Mouse (Mus musculus) ES-Bruce4 (cell line): ENCODE results near the gene Acer3. TPM values are rescaled to one million over a fixed set of nuclear protein-coding genes. Genes with fewer than 3 reads are reported as not detected.
"Not testable (repeated sequence)": the region's sequence is repeated elsewhere in the genome, so short reads cannot be mapped to it uniquely, and the experiment has no call there.

ENCODE experiments used
- H3K27ac ChIP-seq: 2 replicates; pipeline ENCODE4 v1.5.1; 2012; ENCODE audit warnings: low read length, inconsistent platforms; ENCODE audit not compliant: insufficient read depth
- H3K27me3 ChIP-seq: 2 replicates; pipeline ENCODE4 v1.6.1; 2012; ENCODE audit warnings: mild to moderate bottlenecking, low read length, inconsistent platforms; ENCODE audit not compliant: control insufficient read depth, poor library complexity, insufficient read depth, severe bottlenecking
- H3K36me3 ChIP-seq: 2 replicates; pipeline ENCODE4 v1.6.1; 2012; ENCODE audit warnings: inconsistent platforms, mild to moderate bottlenecking, low read length, moderate library complexity; ENCODE audit not compliant: control insufficient read depth, poor library complexity, insufficient read depth, severe bottlenecking
- H3K4me1 ChIP-seq: one replicate; pipeline ENCODE4 v1.8.1; 2011; ENCODE audit warnings: low read length; ENCODE audit not compliant: control insufficient read depth, insufficient read depth
- H3K4me3 ChIP-seq: 2 replicates; pipeline ENCODE4 v1.5.1; 2011; ENCODE audit warnings: low read depth, mild to moderate bottlenecking, low read length
- H3K9ac ChIP-seq: 2 replicates; pipeline ENCODE4 v1.6.1; 2012; ENCODE audit warnings: low read depth, mild to moderate bottlenecking, inconsistent platforms; ENCODE audit not compliant: poor library complexity, severe bottlenecking
- H3K9me3 ChIP-seq: replicated peaks from 2 replicates; pipeline ENCODE4 v1.6.1; 2012; ENCODE audit warnings: mild to moderate bottlenecking, low read length, inconsistent platforms; ENCODE audit not compliant: control insufficient read depth, poor library complexity, insufficient read depth, severe bottlenecking
- CTCF ChIP-seq: IDR thresholded peaks from one replicate; pipeline ENCODE4 v1.8.1; 2011; ENCODE audit warnings: low read depth, low read length
- EP300 ChIP-seq: IDR thresholded peaks from 2 replicates; pipeline ENCODE4 v1.6.1; 2011; ENCODE audit warnings: low read depth, low read length; ENCODE audit not compliant: insufficient read depth
- POLR2A ChIP-seq: IDR thresholded peaks from one replicate; pipeline ENCODE4 v1.8.1; 2011; ENCODE audit warnings: low read length; ENCODE audit not compliant: insufficient read depth
- polyA plus RNA-seq: library from polyadenylated mRNA; stranded (reverse); fragments of >200 nt; gene quantifications from 2 replicates; pipeline ENCODE4 v1.2.4, GENCODE M21; 2011; ENCODE audit warnings: low read depth; ENCODE audit not compliant: missing spikeins, insufficient read depth, insufficient read length

Acer3 gene
- polyA plus RNA-seq, 1 experiment, result 18.4 TPM

GRCm38 (mm10) chr7:98190578-98190977, 130.4 kb downstream of the Acer3 start:
- no peak overlapping the region for H3K4me3 ChIP-seq
- peaks cover 8% of the 10 kb centered on the region; the same call in 1 of the 2 replicates for H3K27me3 ChIP-seq

GRCm38 (mm10) chr7:98189745-98190144, 131.3 kb downstream of the Acer3 start:
- peak overlapping the region; percentile 67 for H3K27ac ChIP-seq
- H3K36me3 ChIP-seq, result no peaks in the 10 kb centered on the region
- no peaks in the 10 kb centered on the region for H3K9me3 ChIP-seq
- H3K4me3 ChIP-seq, result no peak overlapping the region
- peaks cover 7% of the 10 kb centered on the region; the same call in 1 of the 2 replicates for H3K27me3 ChIP-seq
- TF ChIP-seq EP300 (peak; percentile 89), CTCF (no peak), POLR2A (no peak)
- no peak overlapping the region for H3K9ac ChIP-seq
- peaks cover 11% of the 10 kb centered on the region for H3K4me1 ChIP-seq

More at GRCm38 (mm10) chr7:98190578-98190977, 130.4 kb downstream of the Acer3 start:
- Histone ChIP-seq H3K4me1 (peaks cover 11% of the 10 kb centered on the region), H3K9me3 (no peaks in the 10 kb centered on the region), H3K27ac (no peak overlapping the region), H3K36me3 (no peaks in the 10 kb centered on the region), H3K9ac (no peak overlapping the region)
- TF ChIP-seq POLR2A (no peak), EP300 (no peak), CTCF (no peak)

- H3K27me3 ChIP-seq, result no peaks in the 10 kb centered on the region
- TF ChIP-seq POLR2A (no peak), EP300 (peak; percentile 72)
Observed at GRCm38 (mm10) chr7:98188680-98189079, 132.3 kb downstream of the Acer3 start.

GRCm38 (mm10) chr7:98188238-98188637, 132.8 kb downstream of the Acer3 start:
- Histone ChIP-seq H3K27me3 (no peaks in the 10 kb centered on the region), H3K9me3 (no peaks in the 10 kb centered on the region), H3K4me1 (peaks cover 11% of the 10 kb centered on the region), H3K27ac (no peak overlapping the region), H3K4me3 (no peak overlapping the region), H3K36me3 (no peaks in the 10 kb centered on the region), H3K9ac (no peak overlapping the region)
- TF ChIP-seq EP300, result no peak

More at GRCm38 (mm10) chr7:98188680-98189079, 132.3 kb downstream of the Acer3 start:
- Histone ChIP-seq H3K27ac (peak overlapping the region; percentile 51), H3K4me1 (peaks cover 11% of the 10 kb centered on the region), H3K36me3 (no peaks in the 10 kb centered on the region), H3K4me3 (no peak overlapping the region), H3K9ac (no peak overlapping the region), H3K9me3 (no peaks in the 10 kb centered on the region)

GRCm38 (mm10) chr7:98187332-98187731, 133.7 kb downstream of the Acer3 start:
- H3K9me3 ChIP-seq, H3K9ac ChIP-seq, H3K27ac ChIP-seq, H3K4me3 ChIP-seq, H3K27me3 ChIP-seq, H3K36me3 ChIP-seq: not testable (repeated sequence)
- peaks cover 11% of the 10 kb centered on the region for H3K4me1 ChIP-seq

- no peak overlapping the region for H3K4me3 ChIP-seq
- H3K27ac ChIP-seq, result no peak overlapping the region
- TF ChIP-seq CTCF (no peak), EP300 (no peak), POLR2A (no peak)
- H3K9ac ChIP-seq, result no peak overlapping the region
- H3K9me3 ChIP-seq, result no peaks in the 10 kb centered on the region
- H3K36me3 ChIP-seq, result no peaks in the 10 kb centered on the region
- no peaks in the 10 kb centered on the region for H3K27me3 ChIP-seq
- H3K4me1 ChIP-seq, result peaks cover 11% of the 10 kb centered on the region
Observed at GRCm38 (mm10) chr7:98186637-98187036, 134.4 kb downstream of the Acer3 start.
